Mouse (Mus musculus): ENCODE results near the gene Secisbp2. TPM values are rescaled to one million over a fixed set of nuclear protein-coding genes. Genes with fewer than 3 reads are reported as not detected.
"Not testable (repeated sequence)": the region's sequence is repeated elsewhere in the genome, so short reads cannot be mapped to it uniquely, and the experiment has no call there.

The Secisbp2 gene
- polyA plus RNA-seq, 1 experiment from 2014 or later = 38.5 TPM

- Histone ChIP-seq H3K36me3 (ENCODE audit: control insufficient read depth, insufficient read depth, low read length) (no peaks in the 10 kb centered on the region), H3K4me2 (replicated peaks; ENCODE audit: low read depth, low read length) (no peak overlapping the region), H3K9ac (ENCODE audit: low read depth, low read length) (no peak overlapping the region), H3K27me3 (ENCODE audit: control insufficient read depth, insufficient read depth, low read length) (no peaks in the 10 kb centered on the region), H3K27ac (ENCODE audit: low read depth, low read length) (no peak overlapping the region), H3K9me3 (ENCODE audit: control insufficient read depth, low read length) (no peaks in the 10 kb centered on the region), H3K4me1 (ENCODE audit: control insufficient read depth, insufficient read depth, low read length) (no peaks in the 10 kb centered on the region), H3K4me3 (ENCODE audit: low read length) (no peak overlapping the region)
- 53% methylated on average over 1 of the region's 1 CpGs for WGBS
- no peak for ATAC-seq (ENCODE audit: low FRiP score, low TSS enrichment)
Measured at GRCm38 (mm10) chr13:51617306-51617705, 34.2 kb upstream of the Secisbp2 start.

GRCm38 (mm10) chr13:51617861-51618260, 33.6 kb upstream of the Secisbp2 start:
- Histone ChIP-seq H3K4me3 (ENCODE audit: low read length) (no peak overlapping the region), H3K9me3 (ENCODE audit: control insufficient read depth, low read length) (no peaks in the 10 kb centered on the region), H3K4me2 (replicated peaks; ENCODE audit: low read depth, low read length) (no peak overlapping the region), H3K36me3 (ENCODE audit: control insufficient read depth, insufficient read depth, low read length) (no peaks in the 10 kb centered on the region), H3K4me1 (ENCODE audit: control insufficient read depth, insufficient read depth, low read length) (no peaks in the 10 kb centered on the region), H3K27me3 (ENCODE audit: control insufficient read depth, insufficient read depth, low read length) (no peaks in the 10 kb centered on the region), H3K9ac (ENCODE audit: low read depth, low read length) (no peak overlapping the region), H3K27ac (ENCODE audit: low read depth, low read length) (no peak overlapping the region)
- 22% methylated on average over 6 of the region's 6 CpGs for WGBS
- ATAC-seq (ENCODE audit: low FRiP score, low TSS enrichment) = no peak; the same call in 1 of the 2 replicates

DNA sequence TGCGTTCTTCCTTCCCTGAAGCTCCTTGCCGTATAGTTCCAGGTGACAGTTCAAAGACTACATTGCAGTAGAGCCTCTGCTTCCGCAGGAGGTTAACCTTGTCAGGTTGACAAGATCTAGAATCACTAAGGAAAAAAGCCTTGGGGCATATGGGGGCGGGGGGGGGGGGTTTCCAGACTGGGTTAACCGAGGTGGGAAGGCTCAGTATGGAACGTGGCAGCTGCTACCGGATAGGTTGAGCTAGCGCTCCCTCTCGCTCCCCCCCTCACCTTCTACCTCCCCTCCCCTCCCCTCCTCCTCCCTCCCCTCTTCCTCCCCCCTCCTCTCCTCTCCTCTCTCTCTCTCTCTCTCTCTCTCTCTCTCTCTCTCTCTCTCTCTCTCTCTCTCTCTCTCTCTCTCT, 32.9 kb upstream of the Secisbp2 start:
- H3K9me3 ChIP-seq (ENCODE audit: control insufficient read depth, low read length) = no peaks in the 10 kb centered on the region
- no peak overlapping the region for H3K27ac ChIP-seq (ENCODE audit: low read depth, low read length)
- no peak overlapping the region for H3K9ac ChIP-seq (ENCODE audit: low read depth, low read length)
- no peaks in the 10 kb centered on the region for H3K36me3 ChIP-seq (ENCODE audit: control insufficient read depth, insufficient read depth, low read length)
- H3K27me3 ChIP-seq (ENCODE audit: control insufficient read depth, insufficient read depth, low read length) = no peaks in the 10 kb centered on the region
- 0 out of 2 replicates have a peak, but pooled peaks have one; percentile 16 for ATAC-seq (ENCODE audit: low FRiP score, low TSS enrichment)
- no peaks in the 10 kb centered on the region for H3K4me1 ChIP-seq (ENCODE audit: control insufficient read depth, insufficient read depth, low read length)
- 17% methylated on average over 7 of the region's 9 CpGs for WGBS
- no peak overlapping the region for H3K4me3 ChIP-seq (ENCODE audit: low read length)
- no peak overlapping the region for H3K4me2 ChIP-seq (replicated peaks; ENCODE audit: low read depth, low read length)

GRCm38 (mm10) chr13:51622626-51623025, 28.9 kb upstream of the Secisbp2 start:
- H3K4me1 ChIP-seq (ENCODE audit: control insufficient read depth, insufficient read depth, low read length) = no peaks in the 10 kb centered on the region
- H3K9ac ChIP-seq (ENCODE audit: low read depth, low read length) = no peak overlapping the region
- no peak for ATAC-seq (ENCODE audit: low FRiP score, low TSS enrichment)
- no peak overlapping the region for H3K4me3 ChIP-seq (ENCODE audit: low read length)
- no peak overlapping the region for H3K27ac ChIP-seq (ENCODE audit: low read depth, low read length)
- no peak overlapping the region for H3K4me2 ChIP-seq (replicated peaks; ENCODE audit: low read depth, low read length)
- H3K9me3 ChIP-seq (ENCODE audit: control insufficient read depth, low read length) = no peaks in the 10 kb centered on the region
- no peaks in the 10 kb centered on the region for H3K36me3 ChIP-seq (ENCODE audit: control insufficient read depth, insufficient read depth, low read length)
- WGBS = 84% methylated on average over 5 of the region's 5 CpGs
- no peaks in the 10 kb centered on the region for H3K27me3 ChIP-seq (ENCODE audit: control insufficient read depth, insufficient read depth, low read length)

- Histone ChIP-seq H3K27me3 (ENCODE audit: control insufficient read depth, insufficient read depth, low read length) (no peaks in the 10 kb centered on the region), H3K27ac (ENCODE audit: low read depth, low read length) (no peak overlapping the region), H3K4me2 (replicated peaks; ENCODE audit: low read depth, low read length) (no peak overlapping the region), H3K4me1 (ENCODE audit: control insufficient read depth, insufficient read depth, low read length) (no peaks in the 10 kb centered on the region), H3K9me3 (ENCODE audit: control insufficient read depth, low read length) (no peaks in the 10 kb centered on the region), H3K4me3 (ENCODE audit: low read length) (no peak overlapping the region), H3K36me3 (ENCODE audit: control insufficient read depth, insufficient read depth, low read length) (no peaks in the 10 kb centered on the region), H3K9ac (ENCODE audit: low read depth, low read length) (no peak overlapping the region)
- ATAC-seq (ENCODE audit: low FRiP score, low TSS enrichment) = no peak
- WGBS = 86% methylated on average over 2 of the region's 2 CpGs
Measured at GRCm38 (mm10) chr13:51623678-51624077, 27.8 kb upstream of the Secisbp2 start.

DNA sequence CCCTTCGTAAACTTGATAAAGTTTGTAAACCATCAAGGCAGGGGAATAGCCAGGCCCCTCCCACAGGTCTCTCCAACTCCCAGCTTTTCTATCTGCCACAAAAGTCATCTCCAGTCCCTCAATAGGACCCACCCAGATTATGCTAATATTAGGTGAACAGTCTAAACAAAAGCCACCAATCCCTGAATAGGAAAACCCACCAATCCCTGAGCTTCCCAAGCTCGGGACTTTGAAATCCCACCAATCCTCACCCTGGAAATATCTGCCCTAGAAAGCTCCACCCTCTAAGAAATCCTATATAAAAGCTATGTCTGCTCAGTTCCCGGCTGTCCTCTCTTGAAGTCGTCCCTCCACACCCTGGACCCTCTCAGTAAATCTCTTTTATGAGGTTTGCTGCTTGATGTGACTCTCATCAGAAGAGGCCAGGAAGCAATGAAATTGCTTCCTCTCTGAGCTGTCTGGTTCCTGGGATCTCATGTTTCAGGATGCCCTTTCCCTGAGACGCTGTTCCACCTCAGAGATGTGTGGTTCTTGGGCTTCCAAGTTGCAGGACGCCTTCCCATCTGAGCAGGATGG, 23.1 kb upstream of the Secisbp2 start:
- Histone ChIP-seq H3K4me1 (ENCODE audit: control insufficient read depth, insufficient read depth, low read length) (no peaks in the 10 kb centered on the region), H3K27me3 (ENCODE audit: control insufficient read depth, insufficient read depth, low read length) (no peaks in the 10 kb centered on the region), H3K9ac (ENCODE audit: low read depth, low read length) (no peak overlapping the region), H3K4me3 (ENCODE audit: low read length) (no peak overlapping the region), H3K27ac (ENCODE audit: low read depth, low read length) (no peak overlapping the region), H3K9me3 (ENCODE audit: control insufficient read depth, low read length) (no peaks in the 10 kb centered on the region; the same call in 1 of the 2 replicates), H3K4me2 (replicated peaks; ENCODE audit: low read depth, low read length) (no peak overlapping the region), H3K36me3 (ENCODE audit: control insufficient read depth, insufficient read depth, low read length) (no peaks in the 10 kb centered on the region)
- WGBS = 40% methylated on average over 6 of the region's 6 CpGs
- peak; percentile 55; the same call in 1 of the 2 replicates for ATAC-seq (ENCODE audit: low FRiP score, low TSS enrichment)

- ATAC-seq (ENCODE audit: low FRiP score, low TSS enrichment) = no peak
- Histone ChIP-seq H3K4me3 (ENCODE audit: low read length) (no peak overlapping the region), H3K4me1 (ENCODE audit: control insufficient read depth, insufficient read depth, low read length) (no peaks in the 10 kb centered on the region), H3K9me3 (ENCODE audit: control insufficient read depth, low read length) (no peaks in the 10 kb centered on the region; the same call in 1 of the 2 replicates), H3K27ac (ENCODE audit: low read depth, low read length) (no peak overlapping the region), H3K4me2 (replicated peaks; ENCODE audit: low read depth, low read length) (no peak overlapping the region), H3K36me3 (ENCODE audit: control insufficient read depth, insufficient read depth, low read length) (no peaks in the 10 kb centered on the region), H3K9ac (ENCODE audit: low read depth, low read length) (no peak overlapping the region), H3K27me3 (ENCODE audit: control insufficient read depth, insufficient read depth, low read length) (no peaks in the 10 kb centered on the region)
- 83% methylated on average over 15 of the region's 15 CpGs for WGBS
Measured at GRCm38 (mm10) chr13:51631354-51631992, 20.0 kb upstream of the Secisbp2 start.

GRCm38 (mm10) chr13:51632560-51633218, 18.8 kb upstream of the Secisbp2 start:
- ATAC-seq (ENCODE audit: low FRiP score, low TSS enrichment) = no peak
- Histone ChIP-seq H3K4me1 (ENCODE audit: control insufficient read depth, insufficient read depth, low read length) (no peaks in the 10 kb centered on the region), H3K9me3 (ENCODE audit: control insufficient read depth, low read length) (no peaks in the 10 kb centered on the region; the same call in 1 of the 2 replicates), H3K4me2 (replicated peaks; ENCODE audit: low read depth, low read length) (no peak overlapping the region), H3K27me3 (ENCODE audit: control insufficient read depth, insufficient read depth, low read length) (no peaks in the 10 kb centered on the region), H3K4me3 (ENCODE audit: low read length) (no peak overlapping the region), H3K9ac (ENCODE audit: low read depth, low read length) (no peak overlapping the region), H3K36me3 (ENCODE audit: control insufficient read depth, insufficient read depth, low read length) (no peaks in the 10 kb centered on the region), H3K27ac (ENCODE audit: low read depth, low read length) (no peak overlapping the region)
- WGBS = 82% methylated on average over 5 of the region's 5 CpGs

GRCm38 (mm10) chr13:51635384-51635783, 16.1 kb upstream of the Secisbp2 start:
- H3K36me3 ChIP-seq (ENCODE audit: control insufficient read depth, insufficient read depth, low read length); H3K9me3 ChIP-seq (ENCODE audit: control insufficient read depth, low read length); H3K27me3 ChIP-seq (ENCODE audit: control insufficient read depth, insufficient read depth, low read length); H3K4me2 ChIP-seq (replicated peaks; ENCODE audit: low read depth, low read length); H3K4me1 ChIP-seq (ENCODE audit: control insufficient read depth, insufficient read depth, low read length); ATAC-seq (ENCODE audit: low FRiP score, low TSS enrichment); H3K4me3 ChIP-seq (ENCODE audit: low read length); H3K27ac ChIP-seq (ENCODE audit: low read depth, low read length); H3K9ac ChIP-seq (ENCODE audit: low read depth, low read length): not testable (repeated sequence)
- WGBS = 56% methylated on average over 5 of the region's 9 CpGs

Measured in kidney, embryonic 14.5 days (tissue).